Mouse (Mus musculus) monocyte, adult 5-6 weeks (primary cell): ENCODE results near the gene Fgf2. TPM values are rescaled to one million over a fixed set of nuclear protein-coding genes. Genes with fewer than 3 reads are reported as not detected.

ENCODE experiments used
- total RNA-seq: library from RNA; stranded (forward); fragments of 200-1000, 200-491, 200-594 nt; gene quantifications from 3 replicates; pipeline ENCODE4 v1.2.3, GENCODE M21; 2017

Fgf2 gene
- total RNA-seq, 1 experiment from 2014 or later = 0.19 TPM

Other genes with a start within 250 kb of the Fgf2 start
- 1.0 TPM in 1 of 3 replicates, not detected in the others for gene Il2, start 222.4 kb upstream of the Fgf2 start, total RNA-seq
- 0.53 TPM in 1 of 3 replicates, not detected in the others for gene Il21, start 115.7 kb upstream of the Fgf2 start, total RNA-seq
- gene Bbs12, start 35.8 kb upstream of the Fgf2 start, total RNA-seq = 1.4 to 4.5 TPM (median 1.9 TPM) in 3 replicates
- 2.9 TPM in 1 of 3 replicates, not detected in the others for gene Cetn4, start 35.6 kb upstream of the Fgf2 start, total RNA-seq
- 105 to 136 TPM (median 120 TPM) in 3 replicates for gene Spata5, start 71.5 kb downstream of the Fgf2 start, total RNA-seq
- 10.5 to 21.5 TPM (median 17.6 TPM) in 3 replicates for gene Nudt6, start 71.9 kb downstream of the Fgf2 start, total RNA-seq